Mouse (Mus musculus): ENCODE data around the gene 2810408A11Rik.

Gene 2810408A11Rik

GRCm38 (mm10) chr11:69919053-69919452, 18.3 kb upstream of the 2810408A11Rik start:
- TF ChIP-seq GATA4 (IDR thresholded peaks at IDR 0.05; ENCODE audit: insufficient replicate concordance, low read length) = no peak

GRCm38 (mm10) chr11:69918118-69918517, 17.3 kb upstream of the 2810408A11Rik start:
- TF ChIP-seq GATA4 (IDR thresholded peaks at IDR 0.05; ENCODE audit: insufficient replicate concordance, low read length) = no peak

GRCm38 (mm10) chr11:69917379-69917948, 16.7 kb upstream of the 2810408A11Rik start:
- TF ChIP-seq GATA4 (IDR thresholded peaks at IDR 0.05; ENCODE audit: insufficient replicate concordance, low read length) = no peak

- no peak for TF ChIP-seq GATA4 (IDR thresholded peaks at IDR 0.05; ENCODE audit: insufficient replicate concordance, low read length)
Observed at GRCm38 (mm10) chr11:69915667-69916627, 15.2 kb upstream of the 2810408A11Rik start.

GRCm38 (mm10) chr11:69914917-69915430, 14.2 kb upstream of the 2810408A11Rik start:
- TF ChIP-seq GATA4 (IDR thresholded peaks at IDR 0.05; ENCODE audit: insufficient replicate concordance, low read length) = no peak

- TF ChIP-seq GATA4 (IDR thresholded peaks at IDR 0.05; ENCODE audit: insufficient replicate concordance, low read length) = no peak
Observed at GRCm38 (mm10) chr11:69914372-69914764, 13.6 kb upstream of the 2810408A11Rik start.

- TF ChIP-seq GATA4 (IDR thresholded peaks at IDR 0.05; ENCODE audit: insufficient replicate concordance, low read length) = no peak
Observed at GRCm38 (mm10) chr11:69913554-69914371, 13.0 kb upstream of the 2810408A11Rik start, which contains the start of gene Gps2. Gene Gps2 (plus strand): TSS chr11:69913888.

- no peak for TF ChIP-seq GATA4 (IDR thresholded peaks at IDR 0.05; ENCODE audit: insufficient replicate concordance, low read length)
Observed at GRCm38 (mm10) chr11:69912716-69913530, 12.1 kb upstream of the 2810408A11Rik start.

GRCm38 (mm10) chr11:69911701-69912100, 10.9 kb upstream of the 2810408A11Rik start:
- no peak for TF ChIP-seq GATA4 (IDR thresholded peaks at IDR 0.05; ENCODE audit: insufficient replicate concordance, low read length)

GRCm38 (mm10) chr11:69910781-69911560, 10.2 kb upstream of the 2810408A11Rik start:
- no peak for TF ChIP-seq GATA4 (IDR thresholded peaks at IDR 0.05; ENCODE audit: insufficient replicate concordance, low read length)

GRCm38 (mm10) chr11:69910177-69910576, 9.4 kb upstream of the 2810408A11Rik start:
- no peak for TF ChIP-seq GATA4 (IDR thresholded peaks at IDR 0.05; ENCODE audit: insufficient replicate concordance, low read length)

GRCm38 (mm10) chr11:69909174-69909573, 8.4 kb upstream of the 2810408A11Rik start:
- TF ChIP-seq GATA4 (IDR thresholded peaks at IDR 0.05; ENCODE audit: insufficient replicate concordance, low read length) = no peak

GRCm38 (mm10) chr11:69908645-69909044, 7.9 kb upstream of the 2810408A11Rik start:
- TF ChIP-seq GATA4 (IDR thresholded peaks at IDR 0.05; ENCODE audit: insufficient replicate concordance, low read length) = no peak
